Mouse (Mus musculus): ENCODE data around the gene Loxl1.

Gene Loxl1

GRCm38 (mm10) chr9:58311191-58311910 lies 1.6 kb downstream of the Loxl1 start:
- DNase-seq: peak; percentile 35

GRCm38 (mm10) chr9:58310043-58310660 lies 2.8 kb downstream of the Loxl1 start:
- DNase-seq: peak; percentile 36

GRCm38 (mm10) chr9:58308395-58308794 lies 4.6 kb downstream of the Loxl1 start:
- no peak for DNase-seq

- no peak for DNase-seq
Observed at GRCm38 (mm10) chr9:58305686-58306085, 7.3 kb downstream of the Loxl1 start.

GRCm38 (mm10) chr9:58303599-58304271 lies 9.3 kb downstream of the Loxl1 start:
- DNase-seq: no peak

GRCm38 (mm10) chr9:58303115-58303514 lies 9.9 kb downstream of the Loxl1 start:
- no peak for DNase-seq

GRCm38 (mm10) chr9:58299356-58299799 lies 13.6 kb downstream of the Loxl1 start:
- no peak for DNase-seq

GRCm38 (mm10) chr9:58297961-58298477 lies 15.0 kb downstream of the Loxl1 start:
- no peak for DNase-seq

- no peak for DNase-seq
Observed at GRCm38 (mm10) chr9:58297065-58297464, 15.9 kb downstream of the Loxl1 start.

GRCm38 (mm10) chr9:58295766-58296361 lies 17.1 kb downstream of the Loxl1 start:
- no peak for DNase-seq

GRCm38 (mm10) chr9:58295345-58295744 lies 17.6 kb downstream of the Loxl1 start:
- DNase-seq: no peak

GRCm38 (mm10) chr9:58294527-58294926 lies 18.5 kb downstream of the Loxl1 start:
- no peak for DNase-seq

GRCm38 (mm10) chr9:58289901-58290300 lies 23.1 kb downstream of the Loxl1 start:
- DNase-seq: no peak

GRCm38 (mm10) chr9:58289090-58289489 lies 23.9 kb downstream of the Loxl1 start:
- no peak for DNase-seq

GRCm38 (mm10) chr9:58283431-58283830 lies 29.6 kb downstream of the Loxl1 start:
- DNase-seq: no peak

- DNase-seq: peak; percentile 37
Observed at GRCm38 (mm10) chr9:58281597-58281996, 31.4 kb downstream of the Loxl1 start.

GRCm38 (mm10) chr9:58280259-58281109 lies 32.5 kb downstream of the Loxl1 start:
- DNase-seq: peak; percentile 69

GRCm38 (mm10) chr9:58279780-58280179 lies 33.2 kb downstream of the Loxl1 start:
- no peak for DNase-seq

- DNase-seq: no peak
Observed at GRCm38 (mm10) chr9:58278821-58279723, 33.9 kb downstream of the Loxl1 start.

GRCm38 (mm10) chr9:58278313-58278712 lies 34.7 kb downstream of the Loxl1 start:
- no peak for DNase-seq

GRCm38 (mm10) chr9:58276346-58276745 lies 36.6 kb downstream of the Loxl1 start:
- DNase-seq: peak; percentile 50

Measured in kidney, adult 18-20 months (tissue).